Mouse (Mus musculus): ENCODE results near the gene Ece1.
"Not testable (repeated sequence)": the region's sequence is repeated elsewhere in the genome, so short reads cannot be mapped to it uniquely, and the experiment has no call there.

Ece1 gene

DNA sequence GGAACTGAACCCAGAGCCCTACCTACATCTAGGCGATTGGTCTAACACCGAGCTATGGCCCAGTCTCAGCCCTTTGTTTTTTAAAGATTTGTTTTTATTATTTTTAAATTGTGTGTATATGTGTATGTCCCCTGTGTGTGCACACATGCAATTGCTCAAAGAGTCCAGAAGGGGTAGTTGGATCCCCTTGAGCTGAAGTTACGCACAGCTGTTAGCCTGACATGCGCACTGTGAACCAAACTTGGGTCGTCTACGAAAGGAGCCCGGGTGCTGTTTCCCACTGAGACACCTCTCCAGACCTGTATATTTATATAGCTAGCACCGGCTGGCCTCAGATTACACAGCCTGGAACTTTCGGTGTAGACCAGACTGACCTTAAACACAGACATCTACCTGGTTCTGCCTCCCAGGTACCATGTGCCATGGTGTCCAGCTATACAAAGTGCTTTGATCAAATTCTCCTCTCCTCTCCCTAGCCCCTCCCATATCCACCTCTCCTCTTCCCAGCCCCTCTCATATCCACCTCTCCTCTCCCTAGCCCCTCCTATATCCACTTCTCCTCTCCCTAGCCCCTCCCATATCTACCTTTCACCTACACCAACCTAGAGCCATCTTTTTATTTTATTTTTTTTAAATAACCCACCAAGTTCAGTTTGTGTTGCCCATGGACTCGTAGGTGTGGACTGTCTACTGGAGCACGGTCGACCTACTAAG lies 79.3 kb downstream of the Ece1 start:
- no peak for DNase-seq (ENCODE audit: extremely low spot score, low read depth, low spot score)

DNA sequence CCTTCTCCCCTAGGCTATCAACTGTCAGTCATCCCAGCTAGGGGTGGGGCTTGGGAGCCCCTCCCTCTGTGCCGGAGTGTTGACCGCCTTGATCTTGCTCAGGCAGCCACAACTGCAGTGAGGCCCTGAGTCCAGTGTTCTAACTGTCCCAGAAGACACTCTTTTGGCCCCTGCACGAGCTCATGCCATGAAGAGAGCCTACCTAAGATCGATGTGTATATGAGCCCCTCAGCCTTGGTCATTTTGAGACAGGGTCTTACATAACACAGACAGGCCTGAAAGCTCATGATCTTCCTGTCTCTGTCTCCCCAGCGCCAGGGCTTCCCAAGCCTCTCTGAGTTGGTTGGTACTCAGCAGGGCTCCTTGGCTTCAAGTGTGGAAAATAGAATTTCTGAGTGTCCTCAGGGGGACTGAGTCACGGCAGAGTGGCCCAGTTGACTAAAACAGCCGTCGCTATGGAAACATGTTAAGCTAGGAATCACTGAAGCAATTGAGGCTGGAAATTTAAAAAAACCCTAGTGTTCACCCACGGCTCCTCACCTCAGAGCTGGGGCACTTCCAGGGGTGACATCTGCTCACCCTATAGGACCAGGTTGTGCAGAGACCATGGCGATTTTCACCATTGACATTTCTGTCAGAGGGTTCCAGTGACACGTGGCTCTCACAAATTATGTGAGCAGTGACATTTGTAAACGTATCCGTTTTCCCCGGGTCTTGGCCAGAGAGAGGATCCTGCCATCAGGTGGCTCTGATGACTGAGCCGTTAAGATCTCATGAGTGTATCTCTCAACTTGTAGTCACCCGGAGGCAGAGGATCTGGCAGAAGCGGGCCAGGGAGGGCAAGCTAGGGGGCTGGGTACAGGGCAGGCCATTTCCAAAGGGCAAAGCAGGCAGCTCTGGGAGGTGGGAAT lies 80.1 kb downstream of the Ece1 start:
- DNase-seq (ENCODE audit: extremely low spot score, low read depth, low spot score) = no peak

DNA sequence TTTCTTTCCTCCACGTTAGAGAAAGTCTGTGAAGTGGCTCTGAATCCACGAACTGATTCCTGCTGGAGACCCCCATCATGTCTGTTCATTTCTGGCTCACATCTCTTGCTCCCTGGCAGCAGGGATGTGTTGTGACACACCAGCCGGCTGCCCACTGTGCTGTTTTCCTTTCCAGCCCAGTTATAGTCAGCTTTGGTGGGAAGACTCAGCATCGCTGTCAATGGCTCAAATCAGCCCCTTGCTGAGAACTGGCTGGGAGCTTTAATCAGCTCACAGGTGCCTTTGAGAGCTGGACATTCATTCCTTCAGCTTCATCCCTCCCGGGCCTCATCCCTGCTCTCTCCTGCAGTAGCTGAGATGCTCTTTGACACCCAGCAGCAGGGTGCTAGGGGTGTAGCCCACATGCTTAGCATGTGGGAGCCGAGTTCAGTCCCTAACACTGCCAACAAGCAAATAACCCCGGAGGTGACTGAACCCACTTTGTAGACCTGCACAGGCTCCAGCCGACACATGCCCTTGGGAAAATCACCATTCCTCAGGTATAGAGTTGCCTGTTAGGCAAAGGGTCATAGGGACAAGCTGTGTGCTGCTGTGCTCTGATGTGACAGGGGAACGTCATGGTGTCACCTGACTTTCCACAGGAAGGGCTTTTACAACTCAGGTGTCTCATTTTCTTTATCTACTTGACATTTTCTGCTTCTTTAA lies 80.9 kb downstream of the Ece1 start:
- no peak for DNase-seq (ENCODE audit: extremely low spot score, low read depth, low spot score)

DNA sequence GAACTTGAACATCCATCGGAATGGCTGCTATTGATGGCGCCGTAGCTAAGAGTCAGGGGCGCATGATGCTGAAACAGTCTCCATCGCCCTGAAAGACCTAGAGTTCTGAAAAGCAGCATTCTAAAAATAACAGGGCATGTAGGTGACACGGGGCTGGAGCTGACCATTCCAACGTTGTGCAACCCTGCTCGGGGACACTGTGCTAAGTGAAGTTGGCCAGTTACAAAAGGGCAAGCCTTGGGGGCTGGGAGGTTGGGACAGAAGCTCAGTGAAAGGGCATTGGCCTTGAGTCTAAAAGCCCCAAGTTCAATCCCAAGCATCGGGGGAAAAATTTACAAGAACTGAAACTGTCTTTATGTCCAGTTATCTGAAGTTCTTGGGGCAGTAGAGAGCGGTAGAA lies 81.5 kb downstream of the Ece1 start:
- DNase-seq (ENCODE audit: extremely low spot score, low read depth, low spot score) = no peak

DNA sequence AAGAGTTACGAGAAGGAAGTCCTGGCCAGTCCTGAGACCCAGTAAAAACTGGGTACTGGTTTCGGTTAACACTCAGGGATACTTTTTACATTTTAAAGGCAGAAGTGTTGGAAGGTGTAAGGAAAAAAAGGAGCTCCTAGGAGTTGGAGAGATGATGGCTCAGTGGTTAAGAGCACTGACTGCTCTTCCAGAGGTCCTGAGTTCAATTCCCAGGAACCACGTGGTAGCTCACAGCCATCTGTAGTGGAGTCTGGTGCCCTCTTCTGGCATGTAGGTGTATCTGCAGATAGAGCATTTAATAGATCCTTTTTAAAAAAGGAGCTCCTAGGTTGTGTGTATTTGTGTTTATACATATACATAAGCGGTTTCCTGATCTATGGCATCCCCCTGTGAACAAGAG lies 83.3 kb downstream of the Ece1 start:
- no peak for DNase-seq (ENCODE audit: extremely low spot score, low read depth, low spot score)

DNA sequence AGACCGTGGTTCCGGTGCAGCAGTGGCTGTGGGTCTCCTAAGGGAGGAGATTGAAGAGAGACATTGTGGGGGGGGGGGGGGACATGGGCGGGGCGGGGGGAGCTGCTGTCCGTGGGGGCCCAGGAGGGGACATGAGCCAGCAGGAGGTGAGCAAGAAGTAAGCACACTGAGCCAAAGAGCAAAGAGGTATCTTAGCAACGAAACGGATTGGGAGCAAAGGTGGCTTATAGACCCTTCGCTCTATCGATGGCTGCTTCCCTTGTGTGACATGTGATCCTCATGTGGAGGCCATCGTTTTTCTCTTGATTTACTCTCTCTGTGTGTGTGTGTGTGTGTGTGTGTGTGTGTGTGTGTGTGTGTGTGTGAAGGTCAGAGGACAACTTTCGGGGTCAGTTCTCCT lies 84.4 kb downstream of the Ece1 start:
- no peak for DNase-seq (ENCODE audit: extremely low spot score, low read depth, low spot score)

DNA sequence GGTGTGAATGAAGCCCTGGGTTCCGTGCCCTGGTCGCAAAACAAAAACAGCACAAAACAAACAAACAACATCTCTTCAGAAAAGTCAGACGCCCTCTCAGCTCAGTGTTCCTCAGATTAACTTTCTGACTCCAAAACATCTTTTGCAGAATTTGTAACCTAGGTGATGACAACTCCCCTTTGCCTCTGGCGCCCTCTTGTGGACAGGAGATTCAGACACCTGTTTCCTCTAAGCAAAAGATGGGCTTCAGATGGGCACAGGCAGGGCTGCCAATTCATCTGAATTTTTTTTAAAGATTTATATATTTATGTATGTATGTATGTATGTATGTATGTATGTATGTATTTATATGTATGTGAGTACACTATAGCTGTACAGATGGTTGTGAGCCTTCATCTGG lies 90.8 kb downstream of the Ece1 start:
- peak; percentile 66 for DNase-seq (ENCODE audit: extremely low spot score, low read depth, low spot score)

DNA sequence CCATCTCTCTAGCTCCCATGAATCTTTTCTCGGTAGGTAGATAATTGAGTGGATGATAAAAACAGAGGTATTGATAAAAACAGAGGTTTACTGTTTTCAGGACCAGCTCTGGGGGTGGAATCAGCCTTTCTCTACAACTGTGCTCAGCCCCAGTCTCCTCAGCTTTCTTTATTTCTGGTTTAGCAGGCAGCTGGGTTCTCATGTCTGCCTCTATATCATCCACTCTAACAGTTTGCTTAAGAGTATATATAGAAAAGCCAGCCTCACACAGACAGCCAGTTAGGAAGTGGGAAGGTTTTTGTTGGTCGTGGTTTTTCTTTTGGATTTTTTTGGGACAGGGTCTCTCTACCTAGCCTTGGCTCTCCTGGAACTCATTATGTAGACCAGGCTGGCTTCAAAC lies 92.1 kb downstream of the Ece1 start:
- no peak for DNase-seq (ENCODE audit: extremely low spot score, low read depth, low spot score)

DNA sequence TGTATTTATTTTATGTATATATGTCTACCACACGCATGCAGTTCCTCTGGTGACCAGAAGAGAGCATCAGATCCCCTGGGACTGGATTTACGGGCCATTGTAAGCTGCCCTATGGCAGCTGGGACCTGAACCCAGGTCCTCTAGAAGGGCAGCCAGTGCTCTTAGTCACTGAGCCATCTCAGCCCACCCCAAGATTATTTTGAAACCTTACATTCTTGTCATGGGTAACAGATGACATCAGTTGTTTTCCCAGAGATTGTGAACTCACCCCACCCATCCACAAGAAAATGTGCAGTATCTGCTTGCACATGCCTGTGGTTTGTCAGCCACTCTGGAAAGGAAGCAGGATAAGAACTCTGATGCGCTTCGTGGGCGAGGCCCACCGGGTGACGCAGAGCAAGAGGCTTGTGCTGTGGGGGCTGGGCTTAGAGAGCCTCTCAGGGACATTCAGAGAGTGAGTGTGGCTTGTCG lies 92.9 kb downstream of the Ece1 start:
- DNase-seq (ENCODE audit: extremely low spot score, low read depth, low spot score) = no peak

DNA sequence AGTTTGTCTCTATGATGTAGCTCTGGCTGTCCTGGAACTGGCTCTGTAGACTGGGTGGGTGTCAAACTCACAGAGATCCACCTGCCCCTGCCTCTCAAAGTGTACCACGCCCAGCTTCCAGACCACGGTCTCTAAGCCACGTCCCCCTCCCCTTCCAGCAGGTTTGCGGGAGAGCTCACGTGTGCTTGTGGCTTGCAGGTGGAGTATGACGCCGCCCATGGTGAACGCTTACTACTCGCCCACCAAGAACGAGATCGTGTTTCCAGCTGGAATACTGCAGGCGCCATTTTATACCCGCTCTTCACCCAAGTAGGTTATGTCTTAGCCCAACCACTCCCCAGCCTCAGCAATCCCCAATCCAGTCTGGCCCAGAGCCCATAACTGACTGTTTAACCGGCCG lies 94.2 kb downstream of the Ece1 start:
- DNase-seq (ENCODE audit: extremely low spot score, low read depth, low spot score) = no peak

DNA sequence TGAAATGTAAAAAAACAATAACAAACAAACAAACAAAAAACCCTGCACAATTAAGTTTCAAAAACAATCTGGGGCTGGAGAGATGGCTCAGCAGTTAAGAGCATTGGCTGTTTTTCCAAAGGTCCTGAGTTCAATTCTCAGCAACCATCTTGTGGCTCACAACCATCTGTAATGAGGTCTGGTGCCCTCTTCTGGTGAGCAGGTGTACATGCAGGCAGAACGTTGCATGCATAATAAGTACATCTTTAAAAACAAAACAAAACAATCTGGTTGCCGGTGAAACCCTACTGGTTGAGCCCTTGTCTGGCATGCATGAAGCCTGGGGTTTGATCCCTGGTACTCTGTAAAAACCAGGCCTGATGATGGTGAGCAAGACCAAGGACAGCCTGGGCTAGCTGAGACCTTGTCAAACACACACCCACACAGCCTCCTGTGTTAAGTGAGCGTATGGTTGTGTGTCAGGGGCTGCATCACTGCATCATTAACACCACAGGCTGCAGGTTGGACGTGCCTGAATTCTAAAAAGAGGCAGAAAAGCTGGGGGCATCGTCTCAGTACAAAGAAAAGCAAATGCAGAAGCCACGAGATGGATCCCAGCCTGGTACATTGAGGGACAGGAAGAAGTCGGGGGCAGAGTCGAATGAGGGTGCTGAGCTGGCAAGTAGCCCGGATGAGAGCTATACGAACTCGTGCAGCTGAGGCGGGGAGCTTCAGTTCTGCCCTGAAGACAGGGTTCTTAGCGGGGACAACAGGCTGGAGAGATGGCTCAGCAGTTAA lies 98.0 kb downstream of the Ece1 start:
- DNase-seq (ENCODE audit: extremely low spot score, low read depth, low spot score) = no peak

DNA sequence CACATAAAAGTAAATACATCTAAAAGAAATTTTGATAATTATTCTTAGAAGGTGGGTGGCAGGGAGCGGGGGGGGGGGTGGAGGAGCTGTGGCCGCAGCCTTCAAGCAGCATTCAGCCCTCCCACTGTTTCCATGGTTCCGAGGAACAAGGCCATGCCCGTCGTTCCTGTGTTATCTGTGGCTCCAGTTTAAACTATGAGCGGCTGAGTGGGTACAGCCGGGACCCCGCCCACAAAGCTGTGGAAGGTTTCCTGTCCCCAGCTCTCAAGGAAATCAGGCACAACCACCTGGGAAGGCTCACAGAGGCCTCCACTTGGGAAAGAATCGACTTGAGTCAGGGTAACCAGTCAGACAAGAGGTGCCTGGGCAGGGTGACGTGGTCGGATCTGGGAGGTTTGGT lies 98.7 kb downstream of the Ece1 start:
- DNase-seq (ENCODE audit: extremely low spot score, low read depth, low spot score) = no peak

DNA sequence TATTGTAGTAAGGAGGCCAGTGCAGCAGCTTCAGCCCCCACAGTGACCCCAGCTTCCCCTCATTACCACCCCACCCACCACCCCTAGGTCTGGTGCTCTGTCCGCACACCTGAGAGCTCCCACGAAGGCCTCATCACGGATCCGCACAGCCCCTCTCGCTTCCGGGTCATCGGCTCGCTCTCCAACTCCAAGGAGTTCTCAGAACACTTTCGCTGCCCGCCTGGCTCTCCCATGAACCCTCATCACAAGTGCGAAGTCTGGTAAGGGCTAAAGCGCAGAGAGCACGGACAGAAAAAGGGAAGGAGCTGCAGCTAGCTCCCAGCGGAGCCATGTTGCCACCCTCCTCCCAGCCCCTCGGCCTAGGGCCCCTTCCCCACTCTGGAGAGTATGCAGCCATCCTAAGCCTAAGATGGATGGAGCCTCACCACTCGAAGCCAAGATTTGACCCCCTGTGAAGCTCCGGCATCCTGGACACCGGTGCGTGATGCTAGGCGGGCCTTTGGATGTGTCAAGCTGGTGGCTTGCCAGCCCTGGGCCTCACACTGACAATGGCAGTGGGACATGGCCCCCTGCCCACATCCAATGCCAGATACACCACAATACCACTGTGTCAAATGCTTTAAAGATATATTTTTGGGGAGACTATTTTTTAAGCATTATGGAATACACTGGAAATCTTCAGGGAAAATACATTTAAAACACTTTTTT lies 100.8 kb downstream of the Ece1 start:
- DNase-seq (ENCODE audit: extremely low spot score, low read depth, low spot score) = no peak

DNA sequence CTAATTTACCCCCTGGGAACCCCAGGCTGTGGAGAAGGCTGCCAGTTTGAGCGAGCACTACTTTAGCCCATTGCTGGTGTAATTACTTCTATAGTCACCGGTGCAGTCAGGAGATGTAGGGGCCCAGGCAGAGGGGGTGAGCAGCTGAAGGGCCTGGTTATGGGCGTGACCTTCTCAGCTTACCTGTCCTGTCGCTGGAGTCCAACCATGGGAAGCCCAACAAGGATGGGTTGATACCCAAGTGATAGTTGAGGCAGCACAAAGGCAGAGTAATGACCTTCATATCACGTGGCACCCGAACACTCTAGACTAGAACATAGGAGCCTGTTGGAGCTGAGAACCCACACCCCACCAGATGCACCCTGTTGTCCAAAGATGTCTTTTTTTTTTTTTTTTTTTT lies 101.4 kb downstream of the Ece1 start:
- DNase-seq (ENCODE audit: extremely low spot score, low read depth, low spot score) = no peak

DNA sequence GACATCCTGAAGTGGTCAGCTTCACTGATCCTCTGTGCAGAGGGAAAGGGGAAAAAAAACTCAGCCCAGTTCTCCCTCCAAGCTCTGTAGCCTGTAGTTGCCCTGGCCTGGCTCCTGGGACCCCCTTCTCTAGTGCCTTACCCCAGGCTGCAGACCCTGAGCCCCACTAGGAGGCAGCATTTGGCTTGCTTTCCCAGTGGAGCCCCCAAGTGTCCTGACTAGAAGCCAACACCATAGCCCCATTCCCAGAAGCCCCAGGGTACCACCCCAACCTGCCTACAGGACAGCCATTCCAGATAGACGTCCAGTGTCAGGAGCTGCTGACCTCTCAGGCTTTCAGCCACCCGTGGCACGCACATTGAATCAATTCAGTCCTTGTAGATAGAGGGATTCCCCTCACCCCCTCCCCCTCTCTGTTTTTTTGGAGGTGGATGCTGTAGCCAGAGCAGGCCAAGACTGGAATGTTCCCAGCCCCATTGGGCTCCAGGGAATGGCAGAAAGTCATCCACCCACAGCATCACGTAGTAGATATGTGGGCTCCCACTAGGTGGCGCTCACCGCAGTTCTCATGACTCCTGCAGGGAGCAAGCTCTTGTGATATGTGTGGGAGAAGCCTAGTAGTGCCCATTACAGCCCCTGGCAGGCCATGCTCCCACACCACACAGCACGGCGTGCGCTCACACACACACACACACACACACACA lies 102.0 kb downstream of the Ece1 start:
- peak; percentile 39 for DNase-seq (ENCODE audit: extremely low spot score, low read depth, low spot score)

DNA sequence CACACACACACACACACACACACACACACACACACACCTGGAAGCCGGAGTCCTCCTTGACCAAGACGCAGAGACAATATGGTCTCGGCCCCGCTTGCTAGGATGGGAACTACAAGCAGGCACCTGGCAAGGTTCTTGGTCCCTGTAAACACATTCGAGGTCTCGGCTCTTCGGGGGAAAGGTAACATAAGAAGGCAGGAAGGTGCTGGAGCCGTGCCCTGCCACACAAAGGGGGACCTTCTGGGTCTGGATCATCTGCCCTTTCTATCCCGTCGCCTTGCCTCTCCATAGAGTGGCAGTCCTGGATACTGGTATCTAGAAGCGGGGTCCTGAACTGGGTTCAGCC lies 102.5 kb downstream of the Ece1 start:
- DNase-seq (ENCODE audit: extremely low spot score, low read depth, low spot score) = no peak

DNA sequence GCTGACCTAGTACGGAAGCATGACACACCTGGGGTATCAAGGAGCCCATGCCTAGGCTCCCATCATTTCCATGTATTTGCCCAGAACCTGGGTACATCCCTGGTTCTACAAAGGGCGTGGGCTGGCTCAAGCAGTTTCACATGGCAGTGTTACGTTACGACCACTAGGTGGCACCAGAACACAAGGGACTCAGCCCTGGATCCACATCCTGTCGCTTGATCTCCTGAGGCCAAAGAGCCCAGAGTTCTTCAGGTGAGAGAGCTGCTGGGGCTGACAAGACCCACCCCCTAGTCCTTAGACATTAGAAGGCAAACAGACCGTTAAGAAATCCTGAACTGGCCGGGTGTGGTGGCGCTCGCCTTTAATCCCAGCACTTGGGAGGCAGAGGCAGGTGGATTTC lies 106.2 kb downstream of the Ece1 start:
- peak; percentile 85 for DNase-seq (ENCODE audit: extremely low spot score, low read depth, low spot score)

DNA sequence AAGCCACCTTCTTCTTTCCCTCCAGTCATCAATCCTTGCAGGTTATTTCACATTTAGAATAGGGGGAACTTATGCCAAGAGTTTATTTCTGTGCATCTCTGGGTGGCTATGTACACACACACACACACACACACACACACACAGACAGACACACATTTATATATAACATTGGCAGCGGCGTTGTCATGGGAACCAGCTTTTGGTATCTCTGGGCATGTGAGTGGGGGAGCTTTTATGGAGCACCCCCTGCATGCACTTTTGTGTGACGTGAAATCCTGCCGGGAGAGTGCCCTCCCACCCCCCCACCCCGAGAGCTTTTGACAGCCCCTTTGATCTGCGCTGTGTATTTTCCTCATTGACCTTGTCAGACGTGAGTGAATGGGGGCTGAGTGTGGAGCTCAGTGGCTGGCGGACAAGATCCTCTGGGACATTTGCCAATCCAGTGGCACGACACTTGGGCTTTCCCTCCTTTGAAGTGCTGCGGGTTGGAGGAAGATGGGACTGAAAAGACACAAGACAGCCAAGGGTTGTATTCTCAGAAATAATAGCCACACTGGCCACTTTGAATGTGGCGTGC lies 108.7 kb downstream of the Ece1 start:
- not testable (repeated sequence) for DNase-seq (ENCODE audit: extremely low spot score, low read depth, low spot score)

DNA sequence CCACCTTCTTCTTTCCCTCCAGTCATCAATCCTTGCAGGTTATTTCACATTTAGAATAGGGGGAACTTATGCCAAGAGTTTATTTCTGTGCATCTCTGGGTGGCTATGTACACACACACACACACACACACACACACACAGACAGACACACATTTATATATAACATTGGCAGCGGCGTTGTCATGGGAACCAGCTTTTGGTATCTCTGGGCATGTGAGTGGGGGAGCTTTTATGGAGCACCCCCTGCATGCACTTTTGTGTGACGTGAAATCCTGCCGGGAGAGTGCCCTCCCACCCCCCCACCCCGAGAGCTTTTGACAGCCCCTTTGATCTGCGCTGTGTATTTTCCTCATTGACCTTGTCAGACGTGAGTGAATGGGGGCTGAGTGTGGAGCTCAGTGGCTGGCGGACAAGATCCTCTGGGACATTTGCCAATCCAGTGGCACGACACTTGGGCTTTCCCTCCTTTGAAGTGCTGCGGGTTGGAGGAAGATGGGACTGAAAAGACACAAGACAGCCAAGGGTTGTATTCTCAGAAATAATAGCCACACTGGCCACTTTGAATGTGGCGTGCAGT lies 112.9 kb downstream of the Ece1 start:
- DNase-seq (ENCODE audit: extremely low spot score, low read depth, low spot score) = not testable (repeated sequence)
